Mouse (Mus musculus): ENCODE results near the gene Mgst2. TPM values are rescaled to one million over a fixed set of nuclear protein-coding genes. Genes with fewer than 3 reads are reported as not detected.

The Mgst2 gene
- total and polyA plus RNA-seq, 3 experiments = 48.8 to 147 (median 76.0) TPM

- no peak for TF ChIP-seq E2F4 (IDR thresholded peaks at IDR 0.05; ENCODE audit: insufficient replicate concordance, low read depth, low read length)
- TF ChIP-seq POLR2AphosphoS2 (IDR thresholded peaks at IDR 0.05; ENCODE audit: low read depth, low read length) = no peak
- TF ChIP-seq CHD1 (IDR thresholded peaks at IDR 0.05; ENCODE audit: low read depth, low read length) = no peak
- no peak for TF ChIP-seq ZMIZ1 (IDR thresholded peaks at IDR 0.05; ENCODE audit: low read depth, low read length)
- TF ChIP-seq MXI1 (IDR thresholded peaks at IDR 0.05; ENCODE audit: low read depth, low read length) = no peak
- TF ChIP-seq NELFE (IDR thresholded peaks at IDR 0.05; ENCODE audit: low read depth, low read length) = no peak
- no peak for TF ChIP-seq ETS1 (conservative IDR thresholded peaks at IDR 0.05; ENCODE audit: low read depth, low read length)
- no peak for TF ChIP-seq KAT2A (IDR thresholded peaks at IDR 0.05; ENCODE audit: insufficient replicate concordance, low read length)
- no peak for TF ChIP-seq HCFC1 (IDR thresholded peaks at IDR 0.05; ENCODE audit: low read depth, low read length)
- no peaks in the 10 kb centered on the region for H3K79me2 ChIP-seq (replicated peaks; ENCODE audit: control insufficient read depth, extremely low read depth, insufficient read depth, poor library complexity, severe bottlenecking)
- no peak overlapping the region for H3K4me3 ChIP-seq (replicated peaks in 1 of 3; ENCODE audit: low read depth in 2 of 3, low read length in 2 of 3, poor library complexity in 1 of 3)
- no peaks in the 10 kb centered on the region for H3K36me3 ChIP-seq (replicated peaks in 1 of 2; ENCODE audit: control insufficient read depth in 1 of 2, insufficient read depth in 1 of 2, low read length in 1 of 2)
- H3K4me2 ChIP-seq (ENCODE audit: insufficient read depth, low read depth, poor library complexity, severe bottlenecking) = no peak overlapping the region
- in situ Hi-C loops (cut with MboI; ENCODE audit: low pct_ligation_motif_present, low pct_unique_long_range_greater_than_20kb, low sequenced_read_pairs) (no loop called here), dilution Hi-C loops (cut with MboI; ENCODE audit: extremely low pct_ligation_motif_present, extremely low pct_unique_long_range_greater_than_20kb, low sequenced_read_pairs) (no loop called here)
- DNase-seq (ENCODE audit: extremely low read depth) = no peak
- no peak overlapping the region for H3K9ac ChIP-seq (ENCODE audit: insufficient read depth, low read depth)
- H3K27ac ChIP-seq (ENCODE audit: insufficient read depth, low read depth) = no peak overlapping the region
- no peaks in the 10 kb centered on the region for H3K9me3 ChIP-seq (replicated peaks; ENCODE audit: low read length)
- H3K4me1 ChIP-seq (ENCODE audit: control insufficient read depth in 1 of 2, insufficient read depth in 2 of 2) = peaks cover 10 to 54% of the 10 kb centered on the region in 2 experiments
- no peaks in the 10 kb centered on the region for H3K27me3 ChIP-seq (replicated peaks)
Observed at GRCm38 (mm10) chr3:51729109-51729918, 69.2 kb downstream of the Mgst2 start.

GRCm38 (mm10) chr3:51730662-51731061 is 70.5 kb downstream of the Mgst2 start:
- H3K9ac ChIP-seq (ENCODE audit: insufficient read depth, low read depth) = no peak overlapping the region
- H3K4me1 ChIP-seq (ENCODE audit: control insufficient read depth in 1 of 2, insufficient read depth in 2 of 2) = peaks cover 10 to 51% of the 10 kb centered on the region in 2 experiments
- dilution Hi-C loops (cut with MboI; ENCODE audit: extremely low pct_ligation_motif_present, extremely low pct_unique_long_range_greater_than_20kb, low sequenced_read_pairs) (no loop called here), in situ Hi-C loops (cut with MboI; ENCODE audit: low pct_ligation_motif_present, low pct_unique_long_range_greater_than_20kb, low sequenced_read_pairs) (no loop called here)
- no peak overlapping the region for H3K4me3 ChIP-seq (replicated peaks in 1 of 3; ENCODE audit: low read depth in 2 of 3, low read length in 2 of 3, poor library complexity in 1 of 3)
- no peaks in the 10 kb centered on the region for H3K27me3 ChIP-seq (replicated peaks)
- no peak for TF ChIP-seq UBTF (IDR thresholded peaks at IDR 0.05; ENCODE audit: low read depth, low read length)
- no peak overlapping the region for H3K27ac ChIP-seq (ENCODE audit: insufficient read depth, low read depth)
- H3K36me3 ChIP-seq (replicated peaks in 1 of 2; ENCODE audit: control insufficient read depth in 1 of 2, insufficient read depth in 1 of 2, low read length in 1 of 2) = no peaks in the 10 kb centered on the region
- no peaks in the 10 kb centered on the region for H3K9me3 ChIP-seq (replicated peaks; ENCODE audit: low read length)
- no peaks in the 10 kb centered on the region for H3K79me2 ChIP-seq (replicated peaks; ENCODE audit: control insufficient read depth, extremely low read depth, insufficient read depth, poor library complexity, severe bottlenecking)
- no peak for DNase-seq (ENCODE audit: extremely low read depth)
- no peak overlapping the region for H3K4me2 ChIP-seq (ENCODE audit: insufficient read depth, low read depth, poor library complexity, severe bottlenecking)

- TF ChIP-seq ETS1 (conservative IDR thresholded peaks at IDR 0.05; ENCODE audit: low read depth, low read length) = no peak
- peak; percentile 72 for TF ChIP-seq NRF1 (IDR thresholded peaks at IDR 0.05; ENCODE audit: low read depth, low read length)
- H3K9me3 ChIP-seq (replicated peaks; ENCODE audit: low read length) = no peaks in the 10 kb centered on the region
- H3K79me2 ChIP-seq (replicated peaks; ENCODE audit: control insufficient read depth, extremely low read depth, insufficient read depth, poor library complexity, severe bottlenecking) = no peaks in the 10 kb centered on the region
- no peaks in the 10 kb centered on the region for H3K36me3 ChIP-seq (replicated peaks in 1 of 2; ENCODE audit: control insufficient read depth in 1 of 2, insufficient read depth in 1 of 2, low read length in 1 of 2)
- dilution Hi-C loops (cut with MboI; ENCODE audit: extremely low pct_ligation_motif_present, extremely low pct_unique_long_range_greater_than_20kb, low sequenced_read_pairs) = no loop called here
- peaks cover 5 to 37% of the 10 kb centered on the region in 2 experiments; a peak in 3 of 4 replicates for H3K4me1 ChIP-seq (ENCODE audit: control insufficient read depth in 1 of 2, insufficient read depth in 2 of 2)
- DNase-seq (ENCODE audit: extremely low read depth) = no peak
- no peak overlapping the region for H3K9ac ChIP-seq (ENCODE audit: insufficient read depth, low read depth)
- in situ Hi-C loops (cut with MboI; ENCODE audit: low pct_ligation_motif_present, low pct_unique_long_range_greater_than_20kb, low sequenced_read_pairs) = no loop called here
- peak overlapping the region; percentile 41 for H3K4me2 ChIP-seq (ENCODE audit: insufficient read depth, low read depth, poor library complexity, severe bottlenecking)
- H3K27me3 ChIP-seq (replicated peaks) = no peaks in the 10 kb centered on the region
- H3K4me3 ChIP-seq (replicated peaks in 1 of 3; ENCODE audit: low read depth in 2 of 3, low read length in 2 of 3, poor library complexity in 1 of 3) = peak overlapping the region in 1 of 3 experiments; percentile 24
- H3K27ac ChIP-seq (ENCODE audit: insufficient read depth, low read depth) = no peak overlapping the region
Observed at GRCm38 (mm10) chr3:51731949-51732636, 71.9 kb downstream of the Mgst2 start.

Other genes with a start within 250 kb of the Mgst2 start
- gene Naa15, start 245.2 kb upstream of the Mgst2 start, total RNA-seq (2012; rRNA removed) = 27.6 and 34.1 TPM in 2 replicates
- gene Naa15, start 245.2 kb upstream of the Mgst2 start, total RNA-seq (2014; rRNA removed) = 59.0 and 59.9 TPM in 2 replicates
- gene Naa15, start 245.2 kb upstream of the Mgst2 start, polyA plus RNA-seq (2012; ENCODE audit: insufficient read length, low read depth) = 85.8 and 95.3 TPM in 2 replicates
- 4.8 and 6.0 TPM in 2 replicates for gene Rab33b, start 176.4 kb upstream of the Mgst2 start, total RNA-seq (2012; rRNA removed)
- 9.3 and 9.9 TPM in 2 replicates for gene Rab33b, start 176.4 kb upstream of the Mgst2 start, total RNA-seq (2014; rRNA removed)
- 7.0 and 7.1 TPM in 2 replicates for gene Rab33b, start 176.4 kb upstream of the Mgst2 start, polyA plus RNA-seq (2012; ENCODE audit: insufficient read length, low read depth)
- 21.7 and 23.6 TPM in 2 replicates for gene Setd7, start 99.5 kb upstream of the Mgst2 start, total RNA-seq (2012; rRNA removed)
- gene Setd7, start 99.5 kb upstream of the Mgst2 start, total RNA-seq (2014; rRNA removed) = 16.2 and 16.6 TPM in 2 replicates
- gene Setd7, start 99.5 kb upstream of the Mgst2 start, polyA plus RNA-seq (2012; ENCODE audit: insufficient read length, low read depth) = 28.9 and 34.3 TPM in 2 replicates